Mouse (Mus musculus): ENCODE measurements around the gene Olfr1458.

The Olfr1458 gene

DNA sequence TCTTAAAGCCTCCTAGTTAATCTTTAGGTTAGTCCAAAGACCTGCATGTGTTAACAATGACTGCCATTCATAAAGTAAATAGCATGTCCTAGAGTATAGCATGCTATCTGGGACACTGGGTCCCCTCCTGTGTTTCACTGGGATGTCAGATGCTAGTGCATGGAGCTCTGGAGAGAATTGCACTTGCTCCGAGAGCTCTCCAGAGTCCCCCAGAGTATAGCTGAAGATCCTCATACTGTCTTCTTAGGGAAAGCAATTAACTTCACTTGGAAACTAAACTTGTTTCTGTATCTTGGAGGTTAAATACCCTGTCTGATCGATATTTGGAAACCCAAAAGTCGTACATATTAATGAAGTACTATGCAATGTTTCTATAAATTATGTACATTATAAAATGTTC is at the start of gene Olfr1458:
Gene Olfr1458 (minus strand): TSS at position 101 of the 400 bp plus-strand sequence.
- DNase-seq (ENCODE audit: low spot score in 2 of 2): no peak

DNA sequence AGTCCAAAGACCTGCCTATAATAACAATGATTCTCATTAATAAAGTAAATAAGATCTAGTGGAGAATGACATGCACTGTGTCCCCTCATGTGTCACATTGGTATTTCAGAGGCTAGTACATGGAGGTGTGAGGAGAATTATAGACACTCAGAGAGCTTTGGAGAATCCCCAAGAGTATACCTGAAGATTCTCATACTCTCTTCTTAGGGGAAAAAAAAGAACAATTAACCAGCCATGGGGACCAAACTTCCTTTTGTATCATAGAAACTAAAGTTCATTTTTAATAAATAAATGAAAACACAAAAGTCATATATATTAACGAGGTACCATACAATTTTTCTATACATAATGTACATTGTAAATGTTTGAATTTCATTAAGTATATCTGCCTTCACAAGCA is 42.9 kb upstream of the Olfr1458 start, which contains the start of gene Olfr1459:
Gene Olfr1459 (minus strand): TSS at position 101 of the 400 bp plus-strand sequence.
- no peak for DNase-seq (ENCODE audit: low spot score in 2 of 2)

DNA sequence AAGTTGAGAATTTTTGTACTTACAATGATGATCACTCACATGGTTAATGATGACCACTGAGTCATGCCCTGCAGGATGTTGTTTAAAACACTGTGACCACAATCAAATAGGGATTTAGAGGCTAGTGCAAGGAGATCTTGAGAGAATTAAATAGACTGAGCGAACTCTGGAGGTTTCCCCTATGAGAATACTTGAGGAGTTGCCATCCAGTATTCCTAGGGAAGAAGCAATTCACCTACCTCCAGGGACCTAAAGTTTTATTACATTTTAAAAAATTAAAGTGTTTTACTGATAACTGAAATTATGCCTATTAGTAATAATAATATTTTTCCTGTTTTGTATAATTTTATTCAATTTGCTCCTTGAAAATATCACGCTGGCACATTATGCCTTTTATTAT is 8.8 kb downstream of the Olfr1458 start, which contains the start of gene Olfr1457:
Gene Olfr1457 (minus strand): TSS at position 101 of the 400 bp plus-strand sequence.
- DNase-seq (ENCODE audit: low spot score in 2 of 2): no peak

DNA sequence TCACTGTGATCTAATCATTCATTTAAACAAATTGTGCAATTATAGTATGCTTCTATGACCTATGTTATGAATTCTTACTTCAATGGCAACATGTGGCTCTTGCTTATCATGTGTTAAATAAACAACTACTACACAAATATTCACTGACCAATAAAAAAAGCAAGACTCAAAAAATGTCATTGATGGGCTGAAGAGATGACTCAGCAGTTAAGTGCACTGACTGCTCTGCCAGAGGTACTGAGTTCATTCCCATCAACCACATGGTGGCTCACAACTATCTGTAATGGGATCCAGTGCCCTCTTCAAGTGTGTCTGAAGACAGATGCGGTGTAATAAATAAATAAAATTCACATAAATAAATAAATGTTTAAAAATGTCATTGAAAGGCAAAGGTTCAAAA is 12.7 kb downstream of the Olfr1458 start:
- no peak for DNase-seq (ENCODE audit: low spot score in 2 of 2)

DNA sequence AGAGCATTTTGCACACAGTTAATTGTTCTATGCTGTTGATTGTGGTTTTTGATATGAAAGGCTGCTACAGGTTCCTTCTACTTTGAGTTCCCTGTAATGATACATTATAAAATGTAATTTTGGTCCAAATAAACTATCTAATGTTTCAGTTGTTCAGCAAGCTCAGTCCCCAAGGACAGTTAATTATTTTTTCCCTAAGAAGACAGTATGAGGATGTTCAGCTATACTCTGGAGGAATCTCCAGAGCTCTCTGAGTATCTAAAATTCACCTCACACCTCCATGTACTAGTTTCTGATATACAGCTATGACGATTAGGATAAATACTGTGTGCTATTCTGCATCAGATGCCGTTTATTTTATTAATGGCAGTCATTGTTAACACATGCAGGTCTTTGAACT is 46.3 kb downstream of the Olfr1458 start, which contains the start of gene Olfr1454:
Gene Olfr1454 (plus strand): TSS at position 301 of the 400 bp plus-strand sequence.
- no peak for DNase-seq (ENCODE audit: low spot score in 2 of 2)

Data from frontal cortex, postnatal 14 days (tissue).